21 mouse cellular contexts compared by ENCODE assay signal in the genomic region with DNA sequence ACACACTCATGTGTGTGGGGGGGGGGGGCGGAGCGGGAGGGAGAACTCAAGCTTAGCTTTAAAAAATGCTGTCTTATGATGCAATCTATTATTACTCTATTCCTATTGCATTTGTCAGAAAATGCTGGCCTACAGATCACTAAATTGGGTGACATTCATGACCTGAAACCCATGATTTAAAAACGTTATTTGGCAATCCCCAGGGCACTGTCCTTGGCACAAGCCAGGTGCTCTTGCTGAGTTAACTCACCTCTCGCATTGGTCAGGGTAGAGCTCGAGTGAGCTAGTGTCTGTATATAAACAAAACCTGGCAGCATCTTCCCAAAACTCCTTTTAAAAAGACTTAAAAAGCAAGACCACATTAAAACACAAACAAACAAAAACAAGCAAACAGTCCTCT. TPM values are rescaled to one million over a fixed set of nuclear protein-coding genes. Genes with fewer than 3 reads are reported as not detected.
DNase-seq lines count a peak whose midpoint lies in the region; ATAC-seq and TF ChIP-seq lines count a peak whose summit lies in the region.
"Had no signal": no experiment of that assay in that cellular context is flagged by ENCODE, and none has a peak within 500 bp of the region (broad histone marks: within the 10 kb centered on the region; RNA-seq: fewer than 3 reads in every experiment).

No protein-coding gene starts in this region.

- DNase-seq in adrenal gland, adult 2 months: peak; percentile 47
- DNase-seq in adrenal gland, adult 18-20 months (ENCODE audit: low spot score in 2 of 2): no peak
- DNase-seq in heart, adult 11 months: no peak
- no peak for DNase-seq in liver, postnatal 0 days
- DNase-seq in liver, embryonic 11.5 days (ENCODE audit: low spot score): no peak
- peak; percentile 24 for DNase-seq in adipocyte (ENCODE audit: low spot score)
- DNase-seq: heart, postnatal 14 days; kidney, adult 18-20 months; kidney, postnatal 4 days; thymus, adult 18-20 months; thymus, postnatal 36 days had no signal

- ATAC-seq in heart, embryonic 13.5 days (ENCODE audit: extremely low read depth, insufficient number of reproducible peaks, low FRiP score, low TSS enrichment): no peak
- ATAC-seq in liver, postnatal 0 days: peak; percentile 63
- no peak for ATAC-seq in liver, embryonic 11.5 days (replicated peaks; ENCODE audit: low FRiP score)
- ATAC-seq: activated CD4-positive, CD25-positive, alpha-beta regulatory T cell, adult 4 months; inflammation-experienced regulatory T-cells, adult 6 months; midbrain, embryonic 16.5 days had no signal

- peak overlapping the region; percentile 76 for H3K27ac ChIP-seq in heart, embryonic 13.5 days (replicated peaks)
- H3K27ac ChIP-seq in liver, postnatal 0 days (ENCODE audit: low read depth): no peak overlapping the region
- H3K27ac ChIP-seq in liver, embryonic 11.5 days (ENCODE audit: low read depth, low read length): no peak overlapping the region
- H3K27ac ChIP-seq: hindbrain, embryonic 13.5 days; limb, embryonic 13.5 days; liver, embryonic 15.5 days; midbrain, embryonic 10.5 days; neural tube, embryonic 13.5 days had no signal

- TF ChIP-seq CTCF in liver, postnatal 0 days (IDR thresholded peaks at IDR 0.05; ENCODE audit: low read depth): no peak

- TF ChIP-seq EP300 in liver, postnatal 0 days (IDR thresholded peaks at IDR 0.05; ENCODE audit: low read depth): no peak

- 74% methylated on average over 5 of the region's 5 CpGs for WGBS in heart, embryonic 13.5 days
- 67% methylated on average over 5 of the region's 5 CpGs for WGBS in liver, postnatal 0 days (ENCODE audit: insufficient replicate concordance)
- 81% methylated on average over 5 of the region's 5 CpGs for WGBS in liver, embryonic 11.5 days

- H3K9me3 ChIP-seq in heart, embryonic 13.5 days: no peaks in the 10 kb centered on the region
- no peaks in the 10 kb centered on the region for H3K9me3 ChIP-seq in liver, postnatal 0 days (ENCODE audit: low read length)
- H3K9me3 ChIP-seq in liver, embryonic 11.5 days (ENCODE audit: control insufficient read depth, low read length): no peaks in the 10 kb centered on the region
- H3K9me3 ChIP-seq: hindbrain, embryonic 13.5 days; limb, embryonic 13.5 days; liver, embryonic 15.5 days; midbrain, embryonic 10.5 days; neural tube, embryonic 13.5 days had no signal

- H3K4me2 ChIP-seq in heart, embryonic 13.5 days: no peak overlapping the region
- peak overlapping the region; percentile 27; the same call in 1 of the 2 replicates for H3K4me2 ChIP-seq in liver, postnatal 0 days (ENCODE audit: low read depth, low read length)
- no peak overlapping the region for H3K4me2 ChIP-seq in liver, embryonic 11.5 days
- H3K4me2 ChIP-seq: hindbrain, embryonic 13.5 days; neural tube, embryonic 13.5 days had no signal

- H3K4me3 ChIP-seq in heart, embryonic 13.5 days: no peak overlapping the region
- no peak overlapping the region for H3K4me3 ChIP-seq in liver, postnatal 0 days (ENCODE audit: low read depth, low read length)
- no peak overlapping the region for H3K4me3 ChIP-seq in liver, embryonic 11.5 days (ENCODE audit: low read depth, low read length)
- H3K4me3 ChIP-seq: hindbrain, embryonic 13.5 days; limb, embryonic 13.5 days; liver, embryonic 15.5 days; midbrain, embryonic 10.5 days; myocyte; neural tube, embryonic 13.5 days had no signal

- H3K36me3 ChIP-seq in heart, embryonic 13.5 days: peaks cover 4% of the 10 kb centered on the region; the same call in 1 of the 2 replicates
- H3K36me3 ChIP-seq in liver, postnatal 0 days (replicated peaks; ENCODE audit: insufficient read depth, low read length): no peaks in the 10 kb centered on the region
- no peaks in the 10 kb centered on the region for H3K36me3 ChIP-seq in liver, embryonic 11.5 days (ENCODE audit: control insufficient read depth, insufficient read depth, low read length)
- H3K36me3 ChIP-seq: hindbrain, embryonic 13.5 days; limb, embryonic 13.5 days; liver, embryonic 15.5 days; midbrain, embryonic 10.5 days; neural tube, embryonic 13.5 days had no signal

- no peak overlapping the region for H3K9ac ChIP-seq in heart, embryonic 13.5 days
- no peak overlapping the region for H3K9ac ChIP-seq in liver, postnatal 0 days (replicated peaks)
- H3K9ac ChIP-seq in liver, embryonic 11.5 days (ENCODE audit: low read depth, low read length): no peak overlapping the region
- H3K9ac ChIP-seq: hindbrain, embryonic 13.5 days; limb, embryonic 13.5 days; liver, embryonic 15.5 days; neural tube, embryonic 13.5 days had no signal

- peaks cover 90% of the 10 kb centered on the region for H3K4me1 ChIP-seq in heart, embryonic 13.5 days
- 0 out of 2 replicates have a peak, but pooled peaks cover 9% of the 10 kb centered on the region for H3K4me1 ChIP-seq in liver, postnatal 0 days (ENCODE audit: insufficient read depth)
- H3K4me1 ChIP-seq in liver, embryonic 11.5 days (replicated peaks; ENCODE audit: control insufficient read depth, insufficient read depth, low read length): peaks cover 25% of the 10 kb centered on the region

- no peaks in the 10 kb centered on the region for H3K27me3 ChIP-seq in heart, embryonic 13.5 days (replicated peaks)
- no peaks in the 10 kb centered on the region for H3K27me3 ChIP-seq in liver, postnatal 0 days (ENCODE audit: insufficient read depth, low read length)
- no peaks in the 10 kb centered on the region for H3K27me3 ChIP-seq in liver, embryonic 11.5 days (replicated peaks; ENCODE audit: control insufficient read depth, insufficient read depth, low read length)
- H3K27me3 ChIP-seq: hindbrain, embryonic 13.5 days; limb, embryonic 13.5 days; liver, embryonic 15.5 days; neural tube, embryonic 13.5 days had no signal

RNA-seq across cellular contexts. Expression of gene Lamc1, which starts 57.1 kb away (rescaled TPM):
- 10 to 100 TPM; 61.1 to 76.0 TPM for total RNA-seq in adrenal gland, adult 2 months (2021)
- 48.4 and 54.8 TPM in 2 replicates for polyA plus RNA-seq in adrenal gland, adult 2 months (2012; rRNA removed)
- total RNA-seq in adrenal gland, adult 18-20 months (2021): 10 to 100 TPM; 54.5 to 66.2 TPM
- 75.3 and 78.2 TPM in 2 replicates for polyA plus RNA-seq in heart, embryonic 13.5 days (2015; fragmentation: Nextera tagmentation; extraction: Ambion mirVana)
- polyA plus RNA-seq in liver, postnatal 0 days (2015; fragmentation: Nextera tagmentation; extraction: Ambion mirVana): 9.6 and 11.5 TPM in 2 replicates
- polyA plus RNA-seq in liver, embryonic 11.5 days (2014; fragmentation: Nextera tagmentation; extraction: Ambion mirVana): 29.5 and 31.9 TPM in 2 replicates

Comparison
In these comparisons a context has a peak if more than half of its experiments do, and no peak if none do; other contexts are left out.
1. DNase-seq: peak in adrenal gland, adult 2 months (single experiment) and adipocyte (single experiment); none in adrenal gland, adult 18-20 months (0 of 2), heart, adult 11 months (single experiment), liver, postnatal 0 days (single experiment) and liver, embryonic 11.5 days (single experiment).